Mouse (Mus musculus): ENCODE data around the gene Gm45337. TPM values are rescaled to one million over a fixed set of nuclear protein-coding genes. Genes with fewer than 3 reads are reported as not detected.
"Not testable (repeated sequence)": the region's sequence is repeated elsewhere in the genome, so short reads cannot be mapped to it uniquely, and the experiment has no call there.

The Gm45337 gene
- not detected in 2 replicates for polyA plus RNA-seq (2015; fragmentation: Nextera tagmentation; extraction: Ambion mirVana)

- Histone ChIP-seq H3K4me2 (no peak within 1 kb of the TSS), H3K9ac (no peak within 1 kb of the TSS), H3K4me1 (replicated peaks) (no peaks in the 10 kb centered on the region), H3K4me3 (no peak within 1 kb of the TSS), H3K36me3 (no peaks in the 10 kb centered on the region), H3K27me3 (no peaks in the 10 kb centered on the region), H3K27ac (replicated peaks) (no peak within 1 kb of the TSS), H3K9me3 (no peaks in the 10 kb centered on the region)
- ATAC-seq (ENCODE audit: low read depth): no peak
- WGBS: 79% methylated on average over 1 of the region's 1 CpGs
These were observed at the start of gene Gm45337 for GRCm38 (mm10) chr7:142144507-142144906. Gm45337 (minus strand) TSS chr7:142144607.

- no peak for ATAC-seq (ENCODE audit: low read depth)
- H3K9me3 ChIP-seq: no peaks in the 10 kb centered on the region
- H3K4me2 ChIP-seq: no peak within 1 kb of the TSS
- no peak within 1 kb of the TSS for H3K4me3 ChIP-seq
- H3K36me3 ChIP-seq: no peaks in the 10 kb centered on the region
- 50% methylated on average over 2 of the region's 2 CpGs for WGBS
- no peak within 1 kb of the TSS for H3K27ac ChIP-seq (replicated peaks)
- H3K27me3 ChIP-seq: no peaks in the 10 kb centered on the region; the same call in 1 of the 2 replicates
- no peaks in the 10 kb centered on the region for H3K4me1 ChIP-seq (replicated peaks)
- H3K9ac ChIP-seq: no peak within 1 kb of the TSS
These were observed 45.9 kb upstream of the Gm45337 start, which contains the start of gene Gm10153 for GRCm38 (mm10) chr7:142190289-142190688. Gm10153 (minus strand) TSS chr7:142190389.

GRCm38 (mm10) chr7:142188156-142188555 lies 43.7 kb upstream of the Gm45337 start:
- Histone ChIP-seq H3K4me2 (no peak overlapping the region), H3K4me1 (replicated peaks) (no peaks in the 10 kb centered on the region), H3K36me3 (no peaks in the 10 kb centered on the region), H3K4me3 (no peak overlapping the region), H3K9me3 (no peaks in the 10 kb centered on the region), H3K27ac (replicated peaks) (no peak overlapping the region), H3K27me3 (no peaks in the 10 kb centered on the region; the same call in 1 of the 2 replicates), H3K9ac (no peak overlapping the region)
- 76% methylated on average over 2 of the region's 2 CpGs for WGBS
- no peak for ATAC-seq (ENCODE audit: low read depth)

GRCm38 (mm10) chr7:142181021-142181420 lies 36.6 kb upstream of the Gm45337 start:
- H3K9ac ChIP-seq: no peak overlapping the region
- no peak for ATAC-seq (ENCODE audit: low read depth)
- H3K9me3 ChIP-seq: no peaks in the 10 kb centered on the region
- 57% methylated on average over 1 of the region's 1 CpGs for WGBS
- H3K4me3 ChIP-seq: no peak overlapping the region
- H3K36me3 ChIP-seq: no peaks in the 10 kb centered on the region
- no peak overlapping the region for H3K27ac ChIP-seq (replicated peaks)
- H3K4me1 ChIP-seq (replicated peaks): no peaks in the 10 kb centered on the region
- no peak overlapping the region for H3K4me2 ChIP-seq
- H3K27me3 ChIP-seq: no peaks in the 10 kb centered on the region

GRCm38 (mm10) chr7:142178685-142179084 lies 34.3 kb upstream of the Gm45337 start:
- no peaks in the 10 kb centered on the region for H3K27me3 ChIP-seq
- no peak for ATAC-seq (ENCODE audit: low read depth)
- no peak overlapping the region for H3K4me2 ChIP-seq

GRCm38 (mm10) chr7:142175905-142176304 lies 31.5 kb upstream of the Gm45337 start, which contains the start of gene Krtap5-2:
Krtap5-2 (minus strand) TSS chr7:142176005.
- not testable (repeated sequence) for H3K27ac ChIP-seq (replicated peaks); H3K4me2 ChIP-seq; H3K4me3 ChIP-seq; H3K27me3 ChIP-seq; H3K4me1 ChIP-seq (replicated peaks); H3K9ac ChIP-seq; H3K36me3 ChIP-seq; ATAC-seq (ENCODE audit: low read depth); H3K9me3 ChIP-seq

More at GRCm38 (mm10) chr7:142178685-142179084, 34.3 kb upstream of the Gm45337 start:
- H3K4me1 ChIP-seq (replicated peaks): no peaks in the 10 kb centered on the region
- H3K36me3 ChIP-seq: no peaks in the 10 kb centered on the region
- no peak overlapping the region for H3K9ac ChIP-seq
- H3K27ac ChIP-seq (replicated peaks): no peak overlapping the region
- WGBS: 82% methylated on average over 1 of the region's 1 CpGs
- H3K9me3 ChIP-seq: no peaks in the 10 kb centered on the region
- no peak overlapping the region for H3K4me3 ChIP-seq

- ATAC-seq (ENCODE audit: low read depth): no peak
- no peaks in the 10 kb centered on the region for H3K9me3 ChIP-seq
- 47% methylated on average over 3 of the region's 3 CpGs for WGBS
- no peak overlapping the region for H3K4me3 ChIP-seq
- no peaks in the 10 kb centered on the region for H3K36me3 ChIP-seq
- H3K9ac ChIP-seq: no peak overlapping the region
- H3K27me3 ChIP-seq: no peaks in the 10 kb centered on the region
- no peak overlapping the region for H3K4me2 ChIP-seq
- no peak overlapping the region for H3K27ac ChIP-seq (replicated peaks)
- no peaks in the 10 kb centered on the region for H3K4me1 ChIP-seq (replicated peaks)
These were observed 25.4 kb upstream of the Gm45337 start for GRCm38 (mm10) chr7:142169836-142170235.

GRCm38 (mm10) chr7:142165639-142166038 lies 21.2 kb upstream of the Gm45337 start, which contains the start of gene Gm4553:
Gm4553 (minus strand) TSS chr7:142165739.
- H3K36me3 ChIP-seq; H3K4me3 ChIP-seq; H3K27me3 ChIP-seq; H3K27ac ChIP-seq (replicated peaks); ATAC-seq (ENCODE audit: low read depth); H3K9me3 ChIP-seq; H3K9ac ChIP-seq; H3K4me2 ChIP-seq; H3K4me1 ChIP-seq (replicated peaks): not testable (repeated sequence)

- no peak for ATAC-seq (ENCODE audit: low read depth)
- Histone ChIP-seq H3K27me3 (no peaks in the 10 kb centered on the region), H3K9ac (no peak overlapping the region), H3K9me3 (no peaks in the 10 kb centered on the region), H3K36me3 (no peaks in the 10 kb centered on the region), H3K4me1 (replicated peaks) (no peaks in the 10 kb centered on the region), H3K4me3 (no peak overlapping the region), H3K4me2 (no peak overlapping the region), H3K27ac (replicated peaks) (no peak overlapping the region)
- WGBS: 93% methylated on average over 3 of the region's 3 CpGs
These were observed 15.0 kb upstream of the Gm45337 start for GRCm38 (mm10) chr7:142159366-142159765.

- not testable (repeated sequence) for H3K27ac ChIP-seq (replicated peaks); H3K9ac ChIP-seq; H3K4me1 ChIP-seq (replicated peaks); H3K4me3 ChIP-seq; H3K36me3 ChIP-seq; H3K27me3 ChIP-seq; H3K9me3 ChIP-seq; H3K4me2 ChIP-seq; ATAC-seq (ENCODE audit: low read depth)
- 49% methylated on average over 2 of the region's 2 CpGs for WGBS
These were observed 12.6 kb upstream of the Gm45337 start, which contains the start of gene Gm29735 for GRCm38 (mm10) chr7:142157013-142157412. Gm29735 (minus strand) TSS chr7:142157113.

- ATAC-seq (ENCODE audit: low read depth): no peak
- Histone ChIP-seq H3K4me1 (replicated peaks) (no peaks in the 10 kb centered on the region), H3K9me3 (no peaks in the 10 kb centered on the region), H3K27me3 (no peaks in the 10 kb centered on the region), H3K36me3 (no peaks in the 10 kb centered on the region), H3K9ac (no peak overlapping the region), H3K4me2 (no peak overlapping the region), H3K27ac (replicated peaks) (no peak overlapping the region), H3K4me3 (no peak overlapping the region)
- 77% methylated on average over 1 of the region's 1 CpGs for WGBS
These were observed 10.9 kb upstream of the Gm45337 start for GRCm38 (mm10) chr7:142155308-142155707.

- no peaks in the 10 kb centered on the region for H3K9me3 ChIP-seq
- H3K36me3 ChIP-seq: no peaks in the 10 kb centered on the region
- H3K4me1 ChIP-seq (replicated peaks): no peaks in the 10 kb centered on the region
- no peak overlapping the region for H3K27ac ChIP-seq (replicated peaks)
- H3K9ac ChIP-seq: no peak overlapping the region
- no peak overlapping the region for H3K4me2 ChIP-seq
- no peaks in the 10 kb centered on the region for H3K27me3 ChIP-seq
- H3K4me3 ChIP-seq: no peak overlapping the region
- no peak for ATAC-seq (ENCODE audit: low read depth)
- 82% methylated on average over 4 of the region's 4 CpGs for WGBS
These were observed 7.8 kb upstream of the Gm45337 start for GRCm38 (mm10) chr7:142152191-142152590.

- H3K9me3 ChIP-seq: no peaks in the 10 kb centered on the region
- no peak overlapping the region for H3K9ac ChIP-seq
- no peak overlapping the region for H3K4me2 ChIP-seq
- no peak overlapping the region for H3K27ac ChIP-seq (replicated peaks)
- ATAC-seq (ENCODE audit: low read depth): no peak
- H3K4me3 ChIP-seq: no peak overlapping the region
- H3K27me3 ChIP-seq: no peaks in the 10 kb centered on the region
- no peaks in the 10 kb centered on the region for H3K4me1 ChIP-seq (replicated peaks)
- no peaks in the 10 kb centered on the region for H3K36me3 ChIP-seq
These were observed 4.2 kb upstream of the Gm45337 start for GRCm38 (mm10) chr7:142148633-142149032.

Measured in neural tube, embryonic 13.5 days (tissue).